Mouse (Mus musculus): Measurements from ENCODE around the gene Inpp5d. TPM values are rescaled to one million over a fixed set of nuclear protein-coding genes. Genes with fewer than 3 reads are reported as not detected.
A peak's percentile ranks its signal among the peaks of the same experiment; 100 is the strongest.

Gene Inpp5d
- polyA plus RNA-seq, 1 experiment from 2014 or later: 11.1 TPM

GRCm38 (mm10) chr1:87594261-87594660 lies 25.9 kb upstream of the Inpp5d start:
- Histone ChIP-seq H3K36me3 (ENCODE audit: control insufficient read depth, insufficient read depth, low read length) (no peaks in the 10 kb centered on the region), H3K4me1 (ENCODE audit: control insufficient read depth, insufficient read depth, low read length) (no peaks in the 10 kb centered on the region), H3K9me3 (ENCODE audit: control insufficient read depth, low read length) (no peaks in the 10 kb centered on the region), H3K27ac (replicated peaks; ENCODE audit: low read depth, low read length) (no peak overlapping the region), H3K9ac (ENCODE audit: low read depth, low read length) (no peak overlapping the region), H3K4me2 (ENCODE audit: low read depth, low read length) (no peak overlapping the region), H3K4me3 (ENCODE audit: low read depth, low read length) (no peak overlapping the region), H3K27me3 (replicated peaks; ENCODE audit: control insufficient read depth, insufficient read depth, low read length) (no peaks in the 10 kb centered on the region)
- no peak for DNase-seq (ENCODE audit: low spot score)
- no peak for ATAC-seq (ENCODE audit: low read depth)
- 69% methylated on average over 3 of the region's 3 CpGs for WGBS

- H3K9me3 ChIP-seq (ENCODE audit: control insufficient read depth, low read length): no peaks in the 10 kb centered on the region
- no peak overlapping the region for H3K4me2 ChIP-seq (ENCODE audit: low read depth, low read length)
- no peak for DNase-seq (ENCODE audit: low spot score)
- no peaks in the 10 kb centered on the region for H3K36me3 ChIP-seq (ENCODE audit: control insufficient read depth, insufficient read depth, low read length)
- no peak for ATAC-seq (ENCODE audit: low read depth)
- no peak overlapping the region for H3K9ac ChIP-seq (ENCODE audit: low read depth, low read length)
- WGBS: 91% methylated on average over 10 of the region's 10 CpGs
- H3K27me3 ChIP-seq (replicated peaks; ENCODE audit: control insufficient read depth, insufficient read depth, low read length): no peaks in the 10 kb centered on the region
- no peak overlapping the region for H3K27ac ChIP-seq (replicated peaks; ENCODE audit: low read depth, low read length)
- no peak overlapping the region for H3K4me3 ChIP-seq (ENCODE audit: low read depth, low read length)
- no peaks in the 10 kb centered on the region for H3K4me1 ChIP-seq (ENCODE audit: control insufficient read depth, insufficient read depth, low read length)
Observed at GRCm38 (mm10) chr1:87594671-87595070, 25.4 kb upstream of the Inpp5d start.

GRCm38 (mm10) chr1:87600533-87600932 lies 19.6 kb upstream of the Inpp5d start:
- Histone ChIP-seq H3K4me2 (ENCODE audit: low read depth, low read length) (no peak overlapping the region), H3K4me1 (ENCODE audit: control insufficient read depth, insufficient read depth, low read length) (no peaks in the 10 kb centered on the region), H3K9me3 (ENCODE audit: control insufficient read depth, low read length) (no peaks in the 10 kb centered on the region), H3K4me3 (ENCODE audit: low read depth, low read length) (no peak overlapping the region), H3K27ac (replicated peaks; ENCODE audit: low read depth, low read length) (no peak overlapping the region), H3K27me3 (replicated peaks; ENCODE audit: control insufficient read depth, insufficient read depth, low read length) (no peaks in the 10 kb centered on the region), H3K36me3 (ENCODE audit: control insufficient read depth, insufficient read depth, low read length) (no peaks in the 10 kb centered on the region), H3K9ac (ENCODE audit: low read depth, low read length) (no peak overlapping the region)
- 76% methylated on average over 7 of the region's 7 CpGs for WGBS
- ATAC-seq (ENCODE audit: low read depth): no peak
- DNase-seq (ENCODE audit: low spot score): no peak

- Histone ChIP-seq H3K36me3 (ENCODE audit: control insufficient read depth, insufficient read depth, low read length) (no peaks in the 10 kb centered on the region), H3K4me1 (ENCODE audit: control insufficient read depth, insufficient read depth, low read length) (no peaks in the 10 kb centered on the region), H3K9ac (ENCODE audit: low read depth, low read length) (no peak overlapping the region), H3K4me2 (ENCODE audit: low read depth, low read length) (no peak overlapping the region), H3K4me3 (ENCODE audit: low read depth, low read length) (no peak overlapping the region), H3K9me3 (ENCODE audit: control insufficient read depth, low read length) (no peaks in the 10 kb centered on the region), H3K27me3 (replicated peaks; ENCODE audit: control insufficient read depth, insufficient read depth, low read length) (no peaks in the 10 kb centered on the region), H3K27ac (replicated peaks; ENCODE audit: low read depth, low read length) (no peak overlapping the region)
- DNase-seq (ENCODE audit: low spot score) (no peak), ATAC-seq (ENCODE audit: low read depth) (no peak)
- 70% methylated on average over 2 of the region's 2 CpGs for WGBS
Observed at GRCm38 (mm10) chr1:87601801-87602200, 18.3 kb upstream of the Inpp5d start.

GRCm38 (mm10) chr1:87603389-87603788 lies 16.7 kb upstream of the Inpp5d start:
- H3K36me3 ChIP-seq (ENCODE audit: control insufficient read depth, insufficient read depth, low read length): no peaks in the 10 kb centered on the region
- H3K4me2 ChIP-seq (ENCODE audit: low read depth, low read length): no peak overlapping the region
- H3K27me3 ChIP-seq (replicated peaks; ENCODE audit: control insufficient read depth, insufficient read depth, low read length): no peaks in the 10 kb centered on the region
- DNase-seq (ENCODE audit: low spot score) (no peak), ATAC-seq (ENCODE audit: low read depth) (no peak)
- no peak overlapping the region for H3K27ac ChIP-seq (replicated peaks; ENCODE audit: low read depth, low read length)
- H3K4me3 ChIP-seq (ENCODE audit: low read depth, low read length): no peak overlapping the region
- H3K9ac ChIP-seq (ENCODE audit: low read depth, low read length): no peak overlapping the region
- no peaks in the 10 kb centered on the region for H3K9me3 ChIP-seq (ENCODE audit: control insufficient read depth, low read length)
- 87% methylated on average over 5 of the region's 5 CpGs for WGBS
- no peaks in the 10 kb centered on the region for H3K4me1 ChIP-seq (ENCODE audit: control insufficient read depth, insufficient read depth, low read length)

GRCm38 (mm10) chr1:87605296-87605695 lies 14.8 kb upstream of the Inpp5d start:
- no peak overlapping the region for H3K9ac ChIP-seq (ENCODE audit: low read depth, low read length)
- no peaks in the 10 kb centered on the region for H3K36me3 ChIP-seq (ENCODE audit: control insufficient read depth, insufficient read depth, low read length)
- H3K9me3 ChIP-seq (ENCODE audit: control insufficient read depth, low read length): no peaks in the 10 kb centered on the region
- H3K4me1 ChIP-seq (ENCODE audit: control insufficient read depth, insufficient read depth, low read length): no peaks in the 10 kb centered on the region
- no peak overlapping the region for H3K4me3 ChIP-seq (ENCODE audit: low read depth, low read length)
- no peak for ATAC-seq (ENCODE audit: low read depth)
- DNase-seq (ENCODE audit: low spot score): no peak
- no peak overlapping the region for H3K4me2 ChIP-seq (ENCODE audit: low read depth, low read length)
- H3K27ac ChIP-seq (replicated peaks; ENCODE audit: low read depth, low read length): no peak overlapping the region
- WGBS: 66% methylated on average over 2 of the region's 2 CpGs
- H3K27me3 ChIP-seq (replicated peaks; ENCODE audit: control insufficient read depth, insufficient read depth, low read length): no peaks in the 10 kb centered on the region

- Histone ChIP-seq H3K4me3 (ENCODE audit: low read depth, low read length) (no peak overlapping the region), H3K9ac (ENCODE audit: low read depth, low read length) (no peak overlapping the region), H3K4me2 (ENCODE audit: low read depth, low read length) (no peak overlapping the region), H3K4me1 (ENCODE audit: control insufficient read depth, insufficient read depth, low read length) (no peaks in the 10 kb centered on the region), H3K36me3 (ENCODE audit: control insufficient read depth, insufficient read depth, low read length) (no peaks in the 10 kb centered on the region), H3K9me3 (ENCODE audit: control insufficient read depth, low read length) (no peaks in the 10 kb centered on the region), H3K27ac (replicated peaks; ENCODE audit: low read depth, low read length) (no peak overlapping the region), H3K27me3 (replicated peaks; ENCODE audit: control insufficient read depth, insufficient read depth, low read length) (no peaks in the 10 kb centered on the region)
- ATAC-seq (ENCODE audit: low read depth) (no peak), DNase-seq (ENCODE audit: low spot score) (no peak)
- 76% methylated on average over 21 of the region's 21 CpGs for WGBS
Observed at GRCm38 (mm10) chr1:87607385-87608091, 12.6 kb upstream of the Inpp5d start.

- Histone ChIP-seq H3K27me3 (replicated peaks; ENCODE audit: control insufficient read depth, insufficient read depth, low read length) (no peaks in the 10 kb centered on the region), H3K9me3 (ENCODE audit: control insufficient read depth, low read length) (no peaks in the 10 kb centered on the region), H3K4me3 (ENCODE audit: low read depth, low read length) (no peak overlapping the region), H3K27ac (replicated peaks; ENCODE audit: low read depth, low read length) (no peak overlapping the region), H3K4me1 (ENCODE audit: control insufficient read depth, insufficient read depth, low read length) (no peaks in the 10 kb centered on the region), H3K9ac (ENCODE audit: low read depth, low read length) (no peak overlapping the region), H3K36me3 (ENCODE audit: control insufficient read depth, insufficient read depth, low read length) (no peaks in the 10 kb centered on the region), H3K4me2 (ENCODE audit: low read depth, low read length) (no peak overlapping the region)
- WGBS: 29% methylated on average over 7 of the region's 7 CpGs
- ATAC-seq (ENCODE audit: low read depth) (no peak), DNase-seq (ENCODE audit: low spot score) (peak; percentile 5)
Observed at GRCm38 (mm10) chr1:87608416-87609046, 11.6 kb upstream of the Inpp5d start.

All from embryonic facial prominence, embryonic 14.5 days (tissue).